Mouse (Mus musculus): ENCODE results near the gene Abi3bp. TPM values are rescaled to one million over a fixed set of nuclear protein-coding genes. Genes with fewer than 3 reads are reported as not detected.

Gene Abi3bp
- polyA plus RNA-seq (2012), result not detected in 2 replicates

DNA sequence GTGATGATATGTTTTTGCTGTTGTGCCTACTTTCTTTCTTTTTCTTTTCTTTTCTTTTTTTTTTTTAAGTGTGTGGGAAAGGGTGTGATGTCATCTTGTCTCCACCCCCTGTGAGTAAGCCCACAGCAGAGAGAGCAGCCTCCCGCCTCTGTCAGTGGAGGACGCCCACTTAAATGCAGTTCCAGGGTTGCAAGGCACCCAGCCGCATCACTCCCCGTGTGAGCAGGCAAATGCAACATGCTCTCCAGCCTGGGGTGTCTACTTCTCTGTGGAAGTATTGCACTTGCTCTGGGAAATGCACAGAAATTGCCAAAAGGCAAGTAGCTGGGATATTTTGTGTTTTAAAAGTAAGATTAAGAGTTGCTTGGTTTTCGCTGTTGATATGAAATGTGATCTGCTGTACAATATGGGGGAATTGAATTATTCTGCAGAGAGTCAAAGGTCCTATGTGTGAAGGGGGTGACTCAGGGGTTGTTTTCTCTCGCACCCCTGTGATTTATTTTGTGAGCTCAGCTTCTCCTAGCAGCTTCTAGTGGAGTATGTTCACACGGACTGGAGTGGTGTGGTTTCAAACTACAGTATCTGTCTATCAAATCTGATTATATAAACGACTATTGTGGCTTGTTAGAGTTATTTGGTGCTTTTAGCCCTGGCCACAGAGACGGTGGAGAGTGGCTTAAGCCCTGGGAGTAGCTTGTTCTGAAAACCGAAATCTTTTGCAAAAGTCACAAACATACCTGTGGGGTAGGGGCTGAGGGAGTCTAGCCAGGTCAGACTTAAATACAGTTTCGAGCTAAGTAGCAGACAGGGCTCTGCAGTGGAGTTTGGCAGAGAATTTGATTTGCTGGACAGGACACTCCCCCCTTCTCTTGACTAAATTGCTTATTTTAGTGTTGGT is at the start of gene Abi3bp:
Gene Abi3bp (plus strand): TSS at position 202 of the 898 bp plus-strand sequence.
- H3K4me3 ChIP-seq (replicated peaks), result no peak within 1 kb of the TSS
- no peaks in the 10 kb centered on the region for H3K9me3 ChIP-seq (ENCODE audit: control insufficient read depth, low read length)
- TF ChIP-seq TAL1 (IDR thresholded peaks at IDR 0.05; ENCODE audit: low read length) (no peak), GATA1 (IDR thresholded peaks at IDR 0.05; ENCODE audit: low read length) (no peak)
- no peaks in the 10 kb centered on the region for H3K27me3 ChIP-seq (ENCODE audit: control insufficient read depth)
- no peaks in the 10 kb centered on the region for H3K36me3 ChIP-seq (ENCODE audit: control insufficient read depth)
- H3K4me1 ChIP-seq (ENCODE audit: control insufficient read depth), result no peaks in the 10 kb centered on the region

DNA sequence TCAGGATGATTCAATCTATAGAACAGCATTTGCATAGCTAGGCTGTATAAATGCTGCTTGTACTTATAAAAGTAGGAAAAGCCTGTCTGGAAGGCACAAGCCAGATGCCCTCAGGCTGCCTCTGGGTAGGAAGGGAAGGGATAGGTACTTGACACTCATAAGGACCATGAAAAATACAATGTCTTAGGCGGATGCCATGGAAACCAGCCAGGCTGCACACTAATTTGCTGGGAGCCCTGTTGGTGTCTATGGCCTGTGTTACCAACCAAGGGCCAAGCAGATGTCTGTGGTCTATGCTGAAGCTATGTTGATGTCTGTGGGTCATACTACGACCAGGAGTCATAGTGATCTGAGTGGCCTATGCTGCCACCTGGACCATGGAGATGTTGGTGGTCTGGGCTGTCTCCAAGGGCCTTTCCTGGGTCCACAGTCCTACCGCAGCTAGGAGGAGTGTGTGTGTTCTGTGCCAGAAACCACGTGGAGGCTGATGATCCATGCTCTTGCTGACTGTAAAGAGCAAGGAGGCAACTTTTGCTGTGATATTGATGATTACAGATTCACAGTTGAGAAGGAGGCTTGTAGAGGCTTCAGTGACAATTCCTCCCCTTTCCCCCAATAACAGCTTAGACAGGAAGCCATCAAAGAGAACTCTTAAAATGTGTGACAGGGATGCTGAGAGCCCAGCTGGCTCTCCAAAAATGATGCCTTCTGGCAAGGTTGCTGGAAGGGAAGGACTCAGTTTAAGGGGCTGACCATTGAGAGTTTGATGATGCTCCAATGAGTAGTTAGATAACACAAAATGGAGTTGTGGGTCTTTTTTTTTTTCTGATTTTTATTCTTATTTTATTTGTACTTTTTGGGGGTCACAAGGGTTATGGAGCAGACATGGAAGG is 42.1 kb upstream of the Abi3bp start:
- Histone ChIP-seq H3K4me1 (ENCODE audit: control insufficient read depth) (no peaks in the 10 kb centered on the region), H3K27me3 (ENCODE audit: control insufficient read depth) (no peaks in the 10 kb centered on the region), H3K36me3 (ENCODE audit: control insufficient read depth) (no peaks in the 10 kb centered on the region), H3K4me3 (replicated peaks) (no peak overlapping the region), H3K9me3 (ENCODE audit: control insufficient read depth, low read length) (no peaks in the 10 kb centered on the region; the same call in 1 of the 2 replicates)
- TF ChIP-seq TAL1 (IDR thresholded peaks at IDR 0.05; ENCODE audit: low read length) (no peak), GATA1 (IDR thresholded peaks at IDR 0.05; ENCODE audit: low read length) (no peak)

DNA sequence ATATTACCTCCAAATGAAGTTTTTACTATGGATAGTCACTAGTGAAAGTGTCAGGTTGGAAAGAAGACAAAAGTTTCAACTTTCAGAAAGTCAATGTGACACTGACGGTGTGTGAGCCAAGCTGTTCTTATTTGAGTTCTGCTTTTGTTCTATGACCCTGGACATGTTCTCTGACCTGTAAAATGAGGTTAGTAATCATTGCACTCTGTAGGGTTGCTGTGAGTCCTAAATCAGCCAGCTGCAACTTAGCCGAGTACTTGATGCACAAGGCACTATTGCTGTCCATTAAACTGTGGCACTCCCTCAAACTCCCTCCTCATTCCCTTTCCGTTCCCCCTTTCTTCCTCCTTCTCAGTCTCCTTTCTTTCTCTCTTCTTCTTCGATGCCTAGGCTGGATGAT is 37.4 kb upstream of the Abi3bp start:
- no peaks in the 10 kb centered on the region for H3K36me3 ChIP-seq (ENCODE audit: control insufficient read depth)
- peaks cover 2% of the 10 kb centered on the region; the same call in 1 of the 2 replicates for H3K9me3 ChIP-seq (ENCODE audit: control insufficient read depth, low read length)
- no peak overlapping the region for H3K4me3 ChIP-seq (replicated peaks)
- no peaks in the 10 kb centered on the region for H3K27me3 ChIP-seq (ENCODE audit: control insufficient read depth)
- TF ChIP-seq TAL1 (IDR thresholded peaks at IDR 0.05; ENCODE audit: low read length) (no peak), GATA1 (IDR thresholded peaks at IDR 0.05; ENCODE audit: low read length) (no peak)
- H3K4me1 ChIP-seq (ENCODE audit: control insufficient read depth), result no peaks in the 10 kb centered on the region

DNA sequence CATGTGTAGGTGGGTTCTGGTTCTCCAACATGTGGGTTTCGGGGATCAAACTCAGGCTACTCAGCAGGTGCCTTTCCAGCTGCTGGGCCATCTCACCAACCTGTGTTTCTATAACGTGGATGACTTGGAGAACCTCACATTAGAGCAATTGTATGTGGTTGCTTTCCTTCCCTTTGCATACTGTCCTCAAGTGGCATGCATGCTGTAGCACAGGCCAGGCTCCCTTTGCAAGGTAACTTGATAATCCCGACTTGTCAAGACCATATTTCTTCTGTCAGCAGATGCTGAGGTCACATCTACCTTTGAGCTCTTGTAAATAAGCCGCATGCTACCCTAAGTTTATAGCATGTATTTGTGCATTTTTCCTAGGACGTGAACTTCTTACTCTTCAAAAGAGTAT is 36.6 kb upstream of the Abi3bp start:
- Histone ChIP-seq H3K27me3 (ENCODE audit: control insufficient read depth) (no peaks in the 10 kb centered on the region), H3K9me3 (ENCODE audit: control insufficient read depth, low read length) (peaks cover 2% of the 10 kb centered on the region; the same call in 1 of the 2 replicates), H3K4me3 (replicated peaks) (no peak overlapping the region), H3K4me1 (ENCODE audit: control insufficient read depth) (no peaks in the 10 kb centered on the region), H3K36me3 (ENCODE audit: control insufficient read depth) (no peaks in the 10 kb centered on the region)
- TF ChIP-seq GATA1 (IDR thresholded peaks at IDR 0.05; ENCODE audit: low read length) (no peak), TAL1 (IDR thresholded peaks at IDR 0.05; ENCODE audit: low read length) (no peak)

DNA sequence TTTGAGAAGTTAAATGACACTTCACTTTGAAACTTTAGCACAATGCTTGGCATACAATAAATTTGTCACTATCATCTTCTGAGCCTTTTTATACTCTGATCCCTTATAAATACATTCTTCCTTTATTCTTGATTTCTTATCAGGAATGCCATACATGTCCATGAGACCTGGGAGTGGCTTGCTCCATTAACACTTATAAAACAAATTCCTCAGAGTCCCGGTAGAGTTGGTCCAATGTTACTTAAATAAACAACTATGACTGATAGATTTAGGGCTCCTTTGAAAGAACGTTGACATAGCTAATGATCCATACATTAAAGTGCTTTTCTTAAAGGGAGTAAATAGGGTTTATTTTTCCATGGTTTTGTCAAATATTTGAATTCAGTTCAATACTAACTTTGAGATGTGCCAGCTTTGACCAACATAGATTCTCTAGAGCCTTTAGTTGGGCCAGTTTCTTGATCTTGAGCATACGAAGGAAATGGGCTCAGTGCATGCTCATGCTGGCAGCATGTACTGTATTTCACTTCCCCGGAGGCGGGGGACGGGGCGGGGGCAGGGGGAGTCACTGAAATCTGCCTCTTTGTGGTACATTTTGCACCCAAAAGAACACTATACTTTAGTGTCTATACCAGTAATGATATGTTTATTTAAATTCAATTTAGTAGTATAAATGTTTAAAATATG is 35.9 kb upstream of the Abi3bp start:
- TF ChIP-seq GATA1 (IDR thresholded peaks at IDR 0.05; ENCODE audit: low read length) (no peak), TAL1 (IDR thresholded peaks at IDR 0.05; ENCODE audit: low read length) (no peak)
- H3K27me3 ChIP-seq (ENCODE audit: control insufficient read depth), result no peaks in the 10 kb centered on the region

DNA sequence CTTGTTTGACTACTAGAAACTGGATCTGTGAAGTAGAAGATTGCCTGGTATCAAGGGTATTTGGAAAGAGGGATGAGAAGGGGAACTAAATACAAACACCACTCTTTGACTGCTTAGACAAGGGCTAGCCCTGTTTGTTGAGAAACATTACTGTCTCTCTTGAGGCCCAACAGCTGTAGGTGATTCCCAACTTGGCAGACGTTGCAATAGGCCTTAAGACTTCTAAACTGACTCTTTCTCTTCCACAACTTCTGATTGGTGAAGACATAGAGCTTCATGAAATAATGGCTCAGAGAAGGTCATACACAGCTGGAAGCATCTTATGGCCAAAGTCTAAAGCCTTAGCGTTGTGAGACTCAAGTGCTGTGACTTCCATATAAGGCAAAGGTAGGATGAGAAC is 26.2 kb upstream of the Abi3bp start:
- Histone ChIP-seq H3K36me3 (ENCODE audit: control insufficient read depth) (no peaks in the 10 kb centered on the region), H3K27me3 (ENCODE audit: control insufficient read depth) (no peaks in the 10 kb centered on the region), H3K9me3 (ENCODE audit: control insufficient read depth, low read length) (no peaks in the 10 kb centered on the region; the same call in 1 of the 2 replicates), H3K4me1 (ENCODE audit: control insufficient read depth) (no peaks in the 10 kb centered on the region), H3K4me3 (replicated peaks) (no peak overlapping the region)
- TF ChIP-seq GATA1 (IDR thresholded peaks at IDR 0.05; ENCODE audit: low read length), result no peak
- no peak for TF ChIP-seq TAL1 (IDR thresholded peaks at IDR 0.05; ENCODE audit: low read length)

More for the DNA sequence above, 35.9 kb upstream of the Abi3bp start:
- no peaks in the 10 kb centered on the region for H3K4me1 ChIP-seq (ENCODE audit: control insufficient read depth)
- no peaks in the 10 kb centered on the region for H3K36me3 ChIP-seq (ENCODE audit: control insufficient read depth)
- peaks cover 2% of the 10 kb centered on the region; the same call in 1 of the 2 replicates for H3K9me3 ChIP-seq (ENCODE audit: control insufficient read depth, low read length)
- H3K4me3 ChIP-seq (replicated peaks), result no peak overlapping the region

DNA sequence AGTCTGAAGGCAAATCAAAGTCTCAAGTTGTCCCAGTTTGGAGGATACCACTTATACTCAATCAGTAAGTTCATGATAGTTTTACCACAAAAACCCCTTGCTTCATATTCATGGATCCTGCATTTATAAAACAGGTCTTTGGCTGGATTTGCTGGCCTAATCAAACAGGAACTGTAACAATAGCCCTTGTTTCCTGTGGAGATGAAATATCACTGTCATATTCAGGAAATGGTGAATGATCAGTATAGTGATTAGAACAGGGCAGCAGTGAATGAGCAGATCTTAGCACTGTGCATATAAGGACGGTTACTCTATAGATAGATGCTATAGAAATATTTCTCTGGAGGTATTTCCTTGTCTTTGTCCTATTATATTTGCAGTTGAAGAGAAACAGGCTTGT is 25.8 kb upstream of the Abi3bp start:
- no peaks in the 10 kb centered on the region for H3K27me3 ChIP-seq (ENCODE audit: control insufficient read depth)
- no peaks in the 10 kb centered on the region for H3K4me1 ChIP-seq (ENCODE audit: control insufficient read depth)
- H3K36me3 ChIP-seq (ENCODE audit: control insufficient read depth), result no peaks in the 10 kb centered on the region
- TF ChIP-seq TAL1 (IDR thresholded peaks at IDR 0.05; ENCODE audit: low read length) (no peak), GATA1 (IDR thresholded peaks at IDR 0.05; ENCODE audit: low read length) (no peak)
- no peaks in the 10 kb centered on the region; the same call in 1 of the 2 replicates for H3K9me3 ChIP-seq (ENCODE audit: control insufficient read depth, low read length)
- no peak overlapping the region for H3K4me3 ChIP-seq (replicated peaks)

DNA sequence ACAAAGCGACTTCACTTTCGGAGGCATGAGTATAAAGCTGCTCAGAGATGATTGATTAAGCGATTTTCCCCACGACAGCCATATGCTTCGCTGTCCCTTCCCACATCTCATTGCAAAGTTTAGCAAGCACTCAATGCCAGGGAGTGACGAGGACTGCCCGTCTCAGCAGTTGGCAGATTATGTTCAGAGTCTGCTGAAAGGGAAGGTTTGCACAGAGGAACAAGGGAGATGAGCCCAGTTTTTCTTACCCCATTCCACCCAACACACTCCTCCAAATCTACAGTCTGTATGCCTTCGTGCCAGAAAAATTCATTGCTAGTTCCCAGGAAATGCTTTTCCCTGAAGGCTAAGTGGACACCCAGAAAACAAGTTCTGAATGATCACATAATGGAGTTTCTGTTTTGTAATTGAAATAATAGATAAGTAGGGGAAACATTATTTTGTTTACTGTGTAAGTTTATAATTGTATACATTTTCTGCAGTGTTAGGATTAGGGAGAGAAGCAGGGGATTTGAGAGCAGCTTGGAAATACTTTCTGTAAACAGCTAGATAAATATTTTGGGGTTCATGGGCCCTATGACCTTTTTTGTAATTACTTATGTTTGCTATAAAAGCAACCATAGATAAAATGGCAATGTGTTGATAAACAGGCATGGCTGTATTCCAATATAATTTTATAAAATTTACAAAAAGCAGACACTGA is 19.5 kb upstream of the Abi3bp start:
- H3K9me3 ChIP-seq (ENCODE audit: control insufficient read depth, low read length), result no peaks in the 10 kb centered on the region
- no peaks in the 10 kb centered on the region for H3K4me1 ChIP-seq (ENCODE audit: control insufficient read depth)
- no peaks in the 10 kb centered on the region for H3K36me3 ChIP-seq (ENCODE audit: control insufficient read depth)
- TF ChIP-seq TAL1 (IDR thresholded peaks at IDR 0.05; ENCODE audit: low read length) (no peak), GATA1 (IDR thresholded peaks at IDR 0.05; ENCODE audit: low read length) (no peak)
- H3K4me3 ChIP-seq (replicated peaks), result no peak overlapping the region
- H3K27me3 ChIP-seq (ENCODE audit: control insufficient read depth), result no peaks in the 10 kb centered on the region

Data from erythroblast, embryonic 14.5 days (primary cell).